Mouse (Mus musculus) G1E (cell line): ENCODE measurements around the gene Pcnx4.

Experiments
- CTCF ChIP-seq: IDR thresholded peaks from 2 replicates; pipeline ENCODE4 v1.5.1; 2012; ENCODE audit warnings: low read depth, low read length, inconsistent platforms, mixed read lengths
- GATA1 ChIP-seq: IDR thresholded peaks from 2 replicates; pipeline ENCODE4 v1.6.1; 2012; ENCODE audit warnings: borderline replicate concordance, low read length, inconsistent platforms, mixed read lengths
- GATA2 ChIP-seq: IDR thresholded peaks from 2 replicates; pipeline ENCODE4 v1.6.1; 2012; ENCODE audit warnings: low read depth, low read length, inconsistent platforms, borderline replicate concordance
- TAL1 ChIP-seq: conservative IDR thresholded peaks from 2 replicates; pipeline ENCODE4 v1.6.1; 2012; ENCODE audit warnings: low read depth, low read length, inconsistent platforms, mixed read lengths

DNA sequence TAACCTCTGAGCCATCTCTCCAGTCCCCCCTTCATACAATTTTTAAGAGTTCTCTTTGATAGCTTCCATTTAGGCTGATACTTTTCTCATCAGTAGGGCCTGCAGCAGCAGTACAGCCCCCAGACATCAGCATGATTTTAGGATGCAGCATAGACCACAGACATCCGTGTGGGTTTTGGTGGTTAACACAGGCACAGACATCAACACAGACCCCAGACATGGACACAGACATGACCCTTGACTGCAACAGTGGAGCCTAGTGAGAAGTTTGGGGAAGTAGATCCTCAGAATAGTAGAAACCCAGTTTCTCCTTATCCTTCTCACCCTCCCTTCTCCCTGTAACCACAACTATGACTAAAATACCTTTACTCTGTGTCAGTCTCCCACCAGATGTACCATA lies 49.2 kb downstream of the Pcnx4 start:
- no peak for TF ChIP-seq CTCF
- TF ChIP-seq GATA1, result no peak
- no peak for TF ChIP-seq TAL1
- TF ChIP-seq GATA2, result no peak
